Mouse (Mus musculus) liver, embryonic 13.5 days (tissue): ENCODE data around the gene Olfr1440. TPM values are rescaled to one million over a fixed set of nuclear protein-coding genes. Genes with fewer than 3 reads are reported as not detected.

ENCODE experiments used
- ATAC-seq: fragments of 200-750 bp; cut with Nextera tagmentation; 2 replicates; pipeline ENCODE4 v1.8.0; 2017; ENCODE audit warnings: low read depth, mild to moderate bottlenecking, moderate number of reproducible peaks, moderate library complexity
- DNase-seq: peaks from one replicate; pipeline ENCODE4 v3.0.0; 2022
- H3K27ac ChIP-seq: fragments of 300-500 bp; sonication (generic); 2 replicates; pipeline ENCODE4 v1.5.1; 2015; ENCODE audit warnings: moderate library complexity, mild to moderate bottlenecking, inconsistent platforms
- H3K27me3 ChIP-seq: fragments of 300-500 bp; sonication (generic); 2 replicates; pipeline ENCODE4 v1.6.1; 2015; ENCODE audit warnings: mild to moderate bottlenecking, inconsistent platforms
- H3K36me3 ChIP-seq: fragments of 300-500 bp; sonication (generic); 2 replicates; pipeline ENCODE4 v1.6.1; 2015; ENCODE audit warnings: mild to moderate bottlenecking, inconsistent platforms
- H3K4me1 ChIP-seq: fragments of 300-500 bp; sonication (generic); replicated peaks from 2 replicates; pipeline ENCODE4 v1.6.1; 2015; ENCODE audit warnings: inconsistent platforms
- H3K4me2 ChIP-seq: fragments of 300-500 bp; sonication (generic); 2 replicates; pipeline ENCODE4 v1.6.1; 2015; ENCODE audit warnings: inconsistent platforms, mild to moderate bottlenecking, moderate library complexity
- H3K4me3 ChIP-seq: fragments of 300-500 bp; sonication (generic); replicated peaks from 2 replicates; pipeline ENCODE4 v1.5.1; 2015; ENCODE audit warnings: mild to moderate bottlenecking, inconsistent platforms
- H3K9ac ChIP-seq: fragments of 300-500 bp; sonication (generic); 2 replicates; pipeline ENCODE4 v1.6.1; 2015; ENCODE audit warnings: mild to moderate bottlenecking, inconsistent platforms
- H3K9me3 ChIP-seq: fragments of 300-500 bp; sonication (generic); replicated peaks from 2 replicates; pipeline ENCODE4 v1.6.1; 2016; ENCODE audit warnings: inconsistent platforms
- WGBS: fragments of 180-500 bp; shearing (Covaris S2); methylation state at CpG from one replicate; pipeline ENCODE4 v1.1.7; 2015; ENCODE audit not compliant: insufficient replicate concordance; 5-methylcytosine and 5-hydroxymethylcytosine counted together
- polyA plus RNA-seq: library from polyadenylated mRNA; unstranded; fragments of >200 nt; fragmentation: Nextera tagmentation; extraction: Ambion mirVana; gene quantifications from 2 replicates; pipeline ENCODE4 v1.2.1, GENCODE M21; 2015

The Olfr1440 gene
- not detected in 2 replicates for polyA plus RNA-seq

GRCm38 (mm10) chr19:12386979-12387378, at the start of gene Olfr1440:
Gene Olfr1440, plus strand, starts transcription at chr19:12387279.
- no peak within 1 kb of the TSS for H3K9ac ChIP-seq
- H3K4me2 ChIP-seq, result no peak within 1 kb of the TSS
- no peaks in the 10 kb centered on the region for H3K9me3 ChIP-seq
- DNase-seq, result no peak
- H3K4me1 ChIP-seq, result no peaks in the 10 kb centered on the region
- 50% methylated on average over 2 of the region's 2 CpGs for WGBS
- H3K4me3 ChIP-seq, result no peak within 1 kb of the TSS
- no peaks in the 10 kb centered on the region for H3K36me3 ChIP-seq
- no peak within 1 kb of the TSS for H3K27ac ChIP-seq
- ATAC-seq, result no peak
- H3K27me3 ChIP-seq, result no peaks in the 10 kb centered on the region

- H3K27me3 ChIP-seq, result no peaks in the 10 kb centered on the region
- no peaks in the 10 kb centered on the region for H3K4me1 ChIP-seq
- no peak overlapping the region for H3K27ac ChIP-seq
- H3K36me3 ChIP-seq, result no peaks in the 10 kb centered on the region
- no peak overlapping the region for H3K4me2 ChIP-seq
- ATAC-seq (no peak), DNase-seq (no peak)
- no peak overlapping the region for H3K9ac ChIP-seq
- 47% methylated on average over 3 of the region's 3 CpGs for WGBS
- no peaks in the 10 kb centered on the region for H3K9me3 ChIP-seq
- no peak overlapping the region for H3K4me3 ChIP-seq
Measured at GRCm38 (mm10) chr19:12373004-12373403, 14.1 kb upstream of the Olfr1440 start.

- no peak for ATAC-seq
- H3K36me3 ChIP-seq, result no peaks in the 10 kb centered on the region
- H3K4me3 ChIP-seq, result no peak overlapping the region
- 45% methylated on average over 2 of the region's 2 CpGs for WGBS
- no peaks in the 10 kb centered on the region for H3K4me1 ChIP-seq
- no peaks in the 10 kb centered on the region for H3K9me3 ChIP-seq
- no peak overlapping the region for H3K27ac ChIP-seq
- H3K27me3 ChIP-seq, result no peaks in the 10 kb centered on the region
- H3K4me2 ChIP-seq, result no peak overlapping the region
- DNase-seq, result no peak
- H3K9ac ChIP-seq, result no peak overlapping the region
Measured at GRCm38 (mm10) chr19:12374465-12375025, 12.5 kb upstream of the Olfr1440 start.

DNA sequence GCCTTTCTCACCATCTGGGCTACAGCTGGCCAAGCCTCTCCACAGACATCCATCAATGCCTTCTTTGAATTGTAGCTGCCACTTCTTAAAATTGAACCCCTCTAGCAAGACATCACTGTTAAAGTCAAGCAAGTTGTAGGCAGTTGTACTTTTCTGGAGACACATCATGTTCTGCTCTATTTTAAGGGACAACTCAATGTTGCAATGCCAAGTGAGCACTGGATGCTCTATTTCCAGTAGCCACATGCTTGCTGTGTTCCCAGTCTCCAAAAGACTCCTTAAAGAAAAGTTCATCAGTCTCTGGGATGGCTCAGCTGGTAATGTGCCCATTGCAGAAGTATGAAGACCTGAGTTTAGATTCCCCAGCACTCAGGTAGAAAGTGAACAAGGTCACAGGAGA, 26.7 kb downstream of the Olfr1440 start:
- no peaks in the 10 kb centered on the region for H3K4me1 ChIP-seq
- H3K27ac ChIP-seq, result no peak overlapping the region
- DNase-seq (no peak), ATAC-seq (no peak)
- H3K27me3 ChIP-seq, result no peaks in the 10 kb centered on the region
- H3K4me3 ChIP-seq, result no peak overlapping the region
- H3K9me3 ChIP-seq, result no peaks in the 10 kb centered on the region
- no peaks in the 10 kb centered on the region for H3K36me3 ChIP-seq
- H3K4me2 ChIP-seq, result no peak overlapping the region
- H3K9ac ChIP-seq, result no peak overlapping the region

DNA sequence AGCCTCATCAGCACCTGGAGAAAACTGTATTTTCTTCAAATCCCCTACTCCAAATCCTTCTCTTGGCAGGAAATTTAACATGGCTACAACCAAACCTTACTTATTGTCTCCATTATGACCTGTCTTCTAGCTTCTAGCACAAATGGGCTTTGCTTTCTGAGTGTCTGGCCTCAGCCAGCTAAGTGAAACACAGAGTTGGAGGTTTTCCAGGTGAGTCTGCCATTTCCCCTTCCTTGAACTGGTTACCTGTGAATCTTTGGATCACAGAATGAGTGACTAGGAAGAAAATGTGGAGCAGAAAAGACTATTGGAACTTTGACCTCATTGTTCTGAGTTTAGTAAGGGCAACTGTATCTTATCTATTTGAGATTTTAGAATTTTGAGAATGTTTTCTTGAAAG, 30.3 kb downstream of the Olfr1440 start, which contains the start of gene Olfr1441:
TSS of gene Olfr1441 (plus strand) at position 73 of the 400 bp plus-strand sequence.
- H3K4me3 ChIP-seq, result no peak within 1 kb of the TSS
- DNase-seq (no peak), ATAC-seq (no peak)
- no peak within 1 kb of the TSS for H3K9ac ChIP-seq
- H3K4me2 ChIP-seq, result no peak within 1 kb of the TSS
- H3K27me3 ChIP-seq, result no peaks in the 10 kb centered on the region
- H3K36me3 ChIP-seq, result no peaks in the 10 kb centered on the region
- H3K27ac ChIP-seq, result no peak within 1 kb of the TSS
- no peaks in the 10 kb centered on the region for H3K9me3 ChIP-seq
- no peaks in the 10 kb centered on the region for H3K4me1 ChIP-seq

- WGBS, result 68% methylated on average over 3 of the region's 3 CpGs
- H3K4me1 ChIP-seq, result no peaks in the 10 kb centered on the region
- H3K27me3 ChIP-seq, result no peaks in the 10 kb centered on the region
- H3K4me2 ChIP-seq, result no peak overlapping the region
- DNase-seq, result no peak
- H3K36me3 ChIP-seq, result no peaks in the 10 kb centered on the region
- no peak overlapping the region for H3K4me3 ChIP-seq
- no peak overlapping the region for H3K27ac ChIP-seq
- no peak for ATAC-seq
- no peaks in the 10 kb centered on the region for H3K9me3 ChIP-seq
- no peak overlapping the region for H3K9ac ChIP-seq
Measured at GRCm38 (mm10) chr19:12418312-12418711, 31.2 kb downstream of the Olfr1440 start.

DNA sequence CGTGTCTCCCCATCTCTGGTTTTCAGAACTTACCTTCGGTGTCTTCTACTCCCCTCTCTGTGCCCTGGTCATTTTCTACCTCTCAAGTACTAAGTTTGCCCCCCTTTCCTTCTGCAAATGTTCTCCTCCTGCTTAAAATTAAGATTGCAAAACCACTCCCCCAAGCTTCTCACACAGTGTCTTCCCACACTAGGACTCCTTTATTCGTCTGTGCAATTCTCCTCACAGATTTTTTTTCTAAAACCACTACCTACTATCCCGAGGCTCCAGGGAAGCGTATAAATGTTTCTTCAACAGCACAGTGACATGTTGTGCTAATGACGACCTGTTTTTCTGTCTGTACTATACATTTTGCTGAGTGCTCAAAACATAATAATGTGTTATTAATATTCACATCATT, 33.5 kb downstream of the Olfr1440 start:
- Histone ChIP-seq H3K4me3 (no peak overlapping the region), H3K27me3 (no peaks in the 10 kb centered on the region)
- 58% methylated on average over 6 of the region's 6 CpGs for WGBS

DNA sequence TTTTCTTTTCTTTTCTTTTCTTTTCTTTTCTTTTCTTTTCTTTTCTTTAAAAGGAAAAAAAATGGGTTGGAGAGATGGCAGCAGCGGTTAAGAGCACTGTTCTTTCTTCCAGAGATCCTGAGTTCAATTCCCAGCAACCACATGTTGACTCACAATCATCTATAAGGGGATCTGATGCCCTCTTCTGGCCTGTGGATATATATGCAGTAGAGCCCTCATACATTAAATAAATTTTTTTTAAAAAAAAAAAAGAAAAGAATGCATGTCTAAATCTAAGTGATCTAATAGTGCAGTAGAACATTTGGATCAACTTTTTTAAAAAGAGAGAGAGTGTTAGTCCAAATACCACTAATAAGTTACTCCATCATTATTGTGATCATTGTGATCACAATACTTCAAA, 34.6 kb downstream of the Olfr1440 start:
- H3K36me3 ChIP-seq, result no peaks in the 10 kb centered on the region
- no peaks in the 10 kb centered on the region for H3K9me3 ChIP-seq
- ATAC-seq (no peak), DNase-seq (no peak)
- no peak overlapping the region for H3K4me3 ChIP-seq
- H3K27ac ChIP-seq, result no peak overlapping the region
- no peaks in the 10 kb centered on the region for H3K27me3 ChIP-seq
- no peak overlapping the region for H3K9ac ChIP-seq
- WGBS, result 50% methylated on average over 1 of the region's 1 CpGs
- no peaks in the 10 kb centered on the region for H3K4me1 ChIP-seq
- no peak overlapping the region for H3K4me2 ChIP-seq

More for the DNA sequence above, 33.5 kb downstream of the Olfr1440 start:
- no peak for ATAC-seq
- Histone ChIP-seq H3K9ac (no peak overlapping the region), H3K27ac (no peak overlapping the region), H3K4me2 (no peak overlapping the region), H3K4me1 (no peaks in the 10 kb centered on the region), H3K9me3 (no peaks in the 10 kb centered on the region), H3K36me3 (no peaks in the 10 kb centered on the region)
- no peak for DNase-seq

DNA sequence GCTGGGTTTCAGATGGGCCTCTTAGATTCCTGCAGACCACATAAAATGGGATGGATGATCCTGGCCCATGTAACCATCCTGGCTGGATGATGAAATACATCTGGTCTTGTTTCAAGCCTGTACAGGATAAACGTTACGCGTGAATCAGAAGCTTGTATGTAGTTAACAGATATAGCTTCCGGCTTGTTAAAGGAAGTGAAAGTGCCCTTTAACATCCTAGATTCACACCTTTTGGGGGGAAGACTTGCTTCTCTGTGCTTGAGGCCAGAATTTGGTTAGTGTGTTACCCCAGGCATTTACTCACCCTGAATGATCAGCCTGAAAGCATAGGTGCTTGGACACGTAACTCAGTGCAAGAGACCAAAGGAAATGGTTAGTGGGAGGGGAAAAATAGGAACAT, 40.0 kb downstream of the Olfr1440 start:
- Histone ChIP-seq H3K9ac (no peak overlapping the region), H3K9me3 (no peaks in the 10 kb centered on the region), H3K36me3 (no peaks in the 10 kb centered on the region), H3K27ac (no peak overlapping the region), H3K4me3 (no peak overlapping the region), H3K4me1 (no peaks in the 10 kb centered on the region), H3K27me3 (no peaks in the 10 kb centered on the region), H3K4me2 (no peak overlapping the region)
- ATAC-seq (no peak), DNase-seq (no peak)
- WGBS, result 68% methylated on average over 5 of the region's 5 CpGs

DNA sequence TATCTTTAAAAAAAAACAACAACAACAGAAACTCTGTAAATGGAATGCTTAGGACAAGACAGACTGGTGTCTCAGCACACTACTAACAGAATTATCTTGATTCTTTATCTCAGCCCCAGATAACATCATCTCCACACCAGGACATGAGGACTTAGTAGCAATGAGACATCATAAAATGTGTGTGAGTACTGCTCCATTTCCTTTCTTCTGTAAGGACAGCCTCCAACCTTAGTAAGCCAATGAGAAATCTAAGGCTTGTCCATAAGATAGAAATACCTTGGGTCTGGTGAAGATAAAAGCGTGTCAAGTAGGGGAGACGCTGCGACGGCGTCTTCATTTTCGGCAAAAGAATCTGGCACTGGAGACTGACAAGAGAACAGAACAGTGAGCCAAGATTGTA, 40.5 kb downstream of the Olfr1440 start, which contains the start of gene Pfpl:
TSS of gene Pfpl (plus strand) at position 301 of the 400 bp plus-strand sequence.
- H3K36me3 ChIP-seq, result no peaks in the 10 kb centered on the region
- no peaks in the 10 kb centered on the region for H3K4me1 ChIP-seq
- DNase-seq, result no peak
- H3K9ac ChIP-seq, result no peak within 1 kb of the TSS
- H3K4me2 ChIP-seq, result no peak within 1 kb of the TSS
- no peak for ATAC-seq
- H3K27me3 ChIP-seq, result no peaks in the 10 kb centered on the region
- H3K4me3 ChIP-seq, result no peak within 1 kb of the TSS
- 81% methylated on average over 6 of the region's 6 CpGs for WGBS
- no peaks in the 10 kb centered on the region for H3K9me3 ChIP-seq
- H3K27ac ChIP-seq, result no peak within 1 kb of the TSS

DNA sequence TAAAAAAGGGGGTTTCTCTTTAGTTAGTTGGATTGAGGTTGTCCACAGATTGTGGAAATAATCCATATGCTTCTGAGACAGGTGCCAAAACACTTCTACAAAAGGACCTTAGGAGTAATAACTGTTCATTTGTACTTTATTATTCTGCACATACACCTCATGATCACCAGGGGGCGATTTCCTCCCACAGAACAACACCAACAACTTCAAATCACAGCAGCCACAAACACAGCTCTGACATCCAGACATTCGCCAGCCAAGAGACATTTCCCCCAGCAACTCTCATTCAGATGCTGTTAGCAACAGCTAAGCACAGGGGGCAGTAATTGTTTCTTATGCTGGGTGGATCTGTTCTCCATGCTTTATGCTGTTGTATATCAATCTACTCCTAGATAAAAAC, 46.0 kb downstream of the Olfr1440 start:
- no peak overlapping the region for H3K4me3 ChIP-seq
- H3K9ac ChIP-seq, result no peak overlapping the region
- no peak overlapping the region for H3K4me2 ChIP-seq
- H3K4me1 ChIP-seq, result no peaks in the 10 kb centered on the region
- H3K27ac ChIP-seq, result no peak overlapping the region
- no peaks in the 10 kb centered on the region for H3K27me3 ChIP-seq
- H3K36me3 ChIP-seq, result no peaks in the 10 kb centered on the region
- no peaks in the 10 kb centered on the region for H3K9me3 ChIP-seq
- DNase-seq (no peak), ATAC-seq (no peak)
- WGBS, result 3% methylated on average over 2 of the region's 2 CpGs

DNA sequence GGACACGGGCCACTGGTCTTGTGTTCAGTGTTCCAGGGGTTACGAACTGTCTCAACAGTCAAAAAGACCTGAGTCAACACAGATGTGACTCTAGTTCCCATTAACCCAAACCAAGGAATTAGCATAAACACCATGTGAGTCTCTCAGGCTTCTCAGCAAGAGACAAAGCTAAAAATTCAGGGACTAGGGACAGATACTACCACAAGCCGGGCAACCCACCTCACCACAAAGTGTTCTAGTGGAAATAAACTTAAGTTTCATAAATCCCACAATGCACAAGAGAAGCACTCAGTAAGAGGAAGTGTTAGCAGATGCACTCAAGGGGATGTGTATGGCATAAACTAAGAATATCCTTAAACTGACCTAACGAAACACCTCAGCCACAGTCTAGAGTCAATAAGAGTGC, 47.9 kb downstream of the Olfr1440 start:
- Histone ChIP-seq H3K9me3 (no peaks in the 10 kb centered on the region), H3K27ac (no peak overlapping the region; the same call in 1 of the 2 replicates), H3K4me1 (no peaks in the 10 kb centered on the region), H3K9ac (no peak overlapping the region), H3K27me3 (no peaks in the 10 kb centered on the region), H3K36me3 (no peaks in the 10 kb centered on the region), H3K4me3 (no peak overlapping the region), H3K4me2 (no peak overlapping the region)
- DNase-seq (no peak), ATAC-seq (peak; percentile 43)
- WGBS, result 35% methylated on average over 4 of the region's 4 CpGs
